Mouse (Mus musculus): ENCODE data around the gene Tead1.

GRCm38 (mm10) chr7:112855419-112855818 is 176.3 kb downstream of the Tead1 start:
- TF ChIP-seq POLR2A (IDR thresholded peaks at IDR 0.05; ENCODE audit: insufficient read depth, low read depth, low read length): no peak
- no peak for TF ChIP-seq CTCF (IDR thresholded peaks at IDR 0.05)

All from heart, adult 2 months (tissue).